Mouse (Mus musculus) brain, embryonic 14.5 days (tissue): ENCODE data around the gene Dap.
A peak's percentile ranks its signal among the peaks of the same experiment; 100 is the strongest.

Experiments used
- CTCF ChIP-seq: fragments of 200-500 bp; IDR thresholded peaks from 2 replicates; pipeline ENCODE4 v1.5.1; 2012; ENCODE audit warnings: inconsistent platforms, mild to moderate bottlenecking, moderate library complexity, borderline replicate concordance; ENCODE audit not compliant: insufficient read depth, insufficient read length; ENCODE audit errors: extremely low read depth
- POLR2A ChIP-seq: fragments of 200-500 bp; IDR thresholded peaks from 2 replicates; pipeline ENCODE4 v1.6.1; 2012; ENCODE audit warnings: mild to moderate bottlenecking, inconsistent platforms, borderline replicate concordance; ENCODE audit not compliant: poor library complexity, insufficient read depth, insufficient read length, severe bottlenecking; ENCODE audit errors: extremely low read depth

GRCm38 (mm10) chr15:31323684-31324083, 99.6 kb downstream of the Dap start:
- TF ChIP-seq POLR2A (no peak), CTCF (peak; percentile 35; the same call in 1 of the 2 replicates)
